Mouse (Mus musculus) hindbrain, embryonic 15.5 days (tissue): ENCODE data around the gene Sf1. TPM values are rescaled to one million over a fixed set of nuclear protein-coding genes. Genes with fewer than 3 reads are reported as not detected.
A peak's percentile ranks its signal among the peaks of the same experiment; 100 is the strongest.

ENCODE experiments used
- ATAC-seq: fragments of 200-750 bp; cut with Nextera tagmentation; 2 replicates; pipeline ENCODE4 v1.8.0; 2017; ENCODE audit warnings: low read depth, moderate number of reproducible peaks, moderate TSS enrichment; ENCODE audit not compliant: low FRiP score
- H3K27ac ChIP-seq: fragments of 300-500 bp; sonication (generic); replicated peaks from 2 replicates; pipeline ENCODE4 v1.5.1; 2015; ENCODE audit warnings: mild to moderate bottlenecking, inconsistent platforms
- H3K27me3 ChIP-seq: fragments of 300-500 bp; sonication (generic); 2 replicates; pipeline ENCODE4 v1.6.1; 2015; ENCODE audit warnings: control low read depth, inconsistent platforms
- H3K36me3 ChIP-seq: fragments of 300-500 bp; sonication (generic); 2 replicates; pipeline ENCODE4 v1.6.1; 2015; ENCODE audit warnings: control low read depth, inconsistent platforms
- H3K4me1 ChIP-seq: fragments of 300-500 bp; sonication (generic); replicated peaks from 2 replicates; pipeline ENCODE4 v1.6.1; 2015; ENCODE audit warnings: control low read depth, inconsistent platforms
- H3K4me2 ChIP-seq: fragments of 300-500 bp; sonication (generic); 2 replicates; pipeline ENCODE4 v1.6.1; 2015; ENCODE audit warnings: moderate library complexity, mild to moderate bottlenecking, inconsistent platforms
- H3K4me3 ChIP-seq: fragments of 300-500 bp; sonication (generic); 2 replicates; pipeline ENCODE4 v1.5.1; 2015; ENCODE audit warnings: mild to moderate bottlenecking, inconsistent platforms
- H3K9ac ChIP-seq: fragments of 300-500 bp; sonication (generic); 2 replicates; pipeline ENCODE4 v1.6.1; 2015; ENCODE audit warnings: inconsistent platforms
- H3K9me3 ChIP-seq: fragments of 300-500 bp; sonication (generic); 2 replicates; pipeline ENCODE4 v1.6.1; 2016; ENCODE audit warnings: control low read depth, inconsistent platforms
- WGBS: fragments of 180-500 bp; shearing (Covaris S2); methylation state at CpG from one replicate; pipeline ENCODE4 v1.1.7; 2015; 5-methylcytosine and 5-hydroxymethylcytosine counted together
- polyA plus RNA-seq: library from polyadenylated mRNA; unstranded; fragments of >200 nt; fragmentation: Nextera tagmentation; extraction: Ambion mirVana; gene quantifications from 2 replicates; pipeline ENCODE4 v1.2.1, GENCODE M21; 2015

The Sf1 gene
- polyA plus RNA-seq, 1 experiment from 2014 or later, result 117 TPM

GRCm38 (mm10) chr19:6393637-6394036 lies 30.1 kb downstream of the Sf1 start:
- Histone ChIP-seq H3K36me3 (no peaks in the 10 kb centered on the region), H3K9me3 (no peaks in the 10 kb centered on the region), H3K4me2 (no peak overlapping the region), H3K9ac (no peak overlapping the region), H3K27me3 (no peaks in the 10 kb centered on the region), H3K4me1 (peaks cover 18% of the 10 kb centered on the region), H3K4me3 (no peak overlapping the region), H3K27ac (no peak overlapping the region)
- no peak for ATAC-seq
- WGBS, result 90% methylated on average over 16 of the region's 16 CpGs

GRCm38 (mm10) chr19:6396237-6396636 lies 32.7 kb downstream of the Sf1 start:
- peaks cover 32% of the 10 kb centered on the region for H3K4me1 ChIP-seq
- H3K9ac ChIP-seq, result no peak overlapping the region
- H3K36me3 ChIP-seq, result no peaks in the 10 kb centered on the region
- H3K9me3 ChIP-seq, result no peaks in the 10 kb centered on the region
- ATAC-seq, result no peak
- H3K27ac ChIP-seq, result no peak overlapping the region
- H3K4me3 ChIP-seq, result no peak overlapping the region
- WGBS, result 88% methylated on average over 5 of the region's 5 CpGs
- no peak overlapping the region for H3K4me2 ChIP-seq
- no peaks in the 10 kb centered on the region for H3K27me3 ChIP-seq

- Histone ChIP-seq H3K4me1 (peaks cover 45% of the 10 kb centered on the region), H3K27ac (0 out of 2 replicates have a peak overlapping the region, but pooled peaks have one; percentile 82), H3K9me3 (no peaks in the 10 kb centered on the region), H3K4me3 (no peak overlapping the region; the same call in 1 of the 2 replicates), H3K4me2 (peak overlapping the region; percentile 99), H3K27me3 (0 out of 2 replicates have a peak, but pooled peaks cover 3% of the 10 kb centered on the region), H3K9ac (no peak overlapping the region), H3K36me3 (no peaks in the 10 kb centered on the region)
- WGBS, result 87% methylated on average over 22 of the region's 22 CpGs
- no peak for ATAC-seq
Observed at GRCm38 (mm10) chr19:6397582-6398249, 34.2 kb downstream of the Sf1 start.

GRCm38 (mm10) chr19:6398447-6399284 lies 35.2 kb downstream of the Sf1 start:
- peaks cover 9% of the 10 kb centered on the region; the same call in 1 of the 2 replicates for H3K27me3 ChIP-seq
- no peaks in the 10 kb centered on the region for H3K36me3 ChIP-seq
- under 1% methylated on average over 39 of the region's 39 CpGs for WGBS

GRCm38 (mm10) chr19:6399285-6400095 lies 36.0 kb downstream of the Sf1 start, which contains the start of gene Rasgrp2:
Gene Rasgrp2, plus strand, starts transcription at chr19:6399340.
- Histone ChIP-seq H3K27ac (peak within 1 kb of the TSS; percentile 82), H3K36me3 (no peaks in the 10 kb centered on the region), H3K4me1 (peaks cover 45% of the 10 kb centered on the region), H3K9me3 (no peaks in the 10 kb centered on the region), H3K27me3 (peaks cover 12% of the 10 kb centered on the region; the same call in 1 of the 2 replicates), H3K9ac (peak within 1 kb of the TSS; percentile 52), H3K4me3 (peak within 1 kb of the TSS; percentile 65), H3K4me2 (peak within 1 kb of the TSS; percentile 99)
- peak; percentile 24 for ATAC-seq
- under 1% methylated on average over 62 of the region's 87 CpGs for WGBS

More at GRCm38 (mm10) chr19:6398447-6399284, 35.2 kb downstream of the Sf1 start:
- Histone ChIP-seq H3K9me3 (no peaks in the 10 kb centered on the region), H3K4me1 (peaks cover 45% of the 10 kb centered on the region), H3K4me3 (peak overlapping the region; percentile 65), H3K4me2 (peak overlapping the region; percentile 99), H3K27ac (peak overlapping the region; percentile 82), H3K9ac (peak overlapping the region; percentile 52)
- peak; percentile 76 for ATAC-seq

- 3% methylated on average over 29 of the region's 29 CpGs for WGBS
- Histone ChIP-seq H3K4me3 (peak overlapping the region; percentile 65), H3K9me3 (no peaks in the 10 kb centered on the region), H3K9ac (peak overlapping the region; percentile 52), H3K4me2 (peak overlapping the region; percentile 99), H3K36me3 (no peaks in the 10 kb centered on the region), H3K4me1 (peaks cover 45% of the 10 kb centered on the region), H3K27ac (peak overlapping the region; percentile 82), H3K27me3 (peaks cover 12% of the 10 kb centered on the region; the same call in 1 of the 2 replicates)
- peak; percentile 35; the same call in 1 of the 2 replicates for ATAC-seq
Observed at GRCm38 (mm10) chr19:6400096-6401086, 36.9 kb downstream of the Sf1 start.

GRCm38 (mm10) chr19:6401131-6401815 lies 37.8 kb downstream of the Sf1 start:
- Histone ChIP-seq H3K27ac (0 out of 2 replicates have a peak overlapping the region, but pooled peaks have one; percentile 11), H3K4me1 (peaks cover 45% of the 10 kb centered on the region), H3K4me2 (peak overlapping the region; percentile 99), H3K36me3 (no peaks in the 10 kb centered on the region), H3K9ac (peak overlapping the region; percentile 52), H3K27me3 (peaks cover 12% of the 10 kb centered on the region; the same call in 1 of the 2 replicates), H3K9me3 (no peaks in the 10 kb centered on the region), H3K4me3 (peak overlapping the region; percentile 65)
- under 1% methylated on average over 31 of the region's 32 CpGs for WGBS
- no peak for ATAC-seq

GRCm38 (mm10) chr19:6401951-6402350 lies 38.5 kb downstream of the Sf1 start:
- no peak for ATAC-seq
- Histone ChIP-seq H3K27me3 (peaks cover 12% of the 10 kb centered on the region; the same call in 1 of the 2 replicates), H3K9ac (peak overlapping the region; percentile 52), H3K4me2 (peak overlapping the region; percentile 99), H3K4me1 (peaks cover 45% of the 10 kb centered on the region), H3K9me3 (no peaks in the 10 kb centered on the region), H3K4me3 (peak overlapping the region; percentile 65), H3K36me3 (no peaks in the 10 kb centered on the region), H3K27ac (no peak overlapping the region)
- WGBS, result 13% methylated on average over 9 of the region's 9 CpGs

- no peak for ATAC-seq
- H3K9me3 ChIP-seq, result no peaks in the 10 kb centered on the region
Observed at GRCm38 (mm10) chr19:6403869-6404268, 40.4 kb downstream of the Sf1 start.

GRCm38 (mm10) chr19:6405433-6405832 lies 41.9 kb downstream of the Sf1 start:
- H3K36me3 ChIP-seq, result 0 out of 2 replicates have a peak, but pooled peaks cover 3% of the 10 kb centered on the region
- H3K4me3 ChIP-seq, result no peak overlapping the region
- no peak overlapping the region for H3K4me2 ChIP-seq
- peaks cover 12% of the 10 kb centered on the region; the same call in 1 of the 2 replicates for H3K27me3 ChIP-seq
- 65% methylated on average over 10 of the region's 10 CpGs for WGBS
- no peak overlapping the region for H3K9ac ChIP-seq
- ATAC-seq, result no peak
- no peaks in the 10 kb centered on the region for H3K9me3 ChIP-seq
- H3K27ac ChIP-seq, result no peak overlapping the region
- H3K4me1 ChIP-seq, result peaks cover 21% of the 10 kb centered on the region

More at GRCm38 (mm10) chr19:6403869-6404268, 40.4 kb downstream of the Sf1 start:
- no peak overlapping the region for H3K4me3 ChIP-seq
- no peak overlapping the region for H3K9ac ChIP-seq
- H3K4me1 ChIP-seq, result peaks cover 36% of the 10 kb centered on the region
- H3K27me3 ChIP-seq, result peaks cover 12% of the 10 kb centered on the region; the same call in 1 of the 2 replicates
- 0 out of 2 replicates have a peak, but pooled peaks cover 3% of the 10 kb centered on the region for H3K36me3 ChIP-seq
- no peak overlapping the region for H3K27ac ChIP-seq
- WGBS, result 76% methylated on average over 10 of the region's 10 CpGs
- H3K4me2 ChIP-seq, result no peak overlapping the region
